Mouse (Mus musculus): ENCODE results near the gene Slc25a10. TPM values are rescaled to one million over a fixed set of nuclear protein-coding genes. Genes with fewer than 3 reads are reported as not detected.

Gene Slc25a10
- 27.5 and 43.7 TPM in 2 replicates for polyA plus RNA-seq (2012; ENCODE audit: low replicate concordance)

GRCm38 (mm10) chr11:120491317-120492023 lies at the start of gene Slc25a10:
Slc25a10 (plus strand) TSS chr11:120491840.

DNA sequence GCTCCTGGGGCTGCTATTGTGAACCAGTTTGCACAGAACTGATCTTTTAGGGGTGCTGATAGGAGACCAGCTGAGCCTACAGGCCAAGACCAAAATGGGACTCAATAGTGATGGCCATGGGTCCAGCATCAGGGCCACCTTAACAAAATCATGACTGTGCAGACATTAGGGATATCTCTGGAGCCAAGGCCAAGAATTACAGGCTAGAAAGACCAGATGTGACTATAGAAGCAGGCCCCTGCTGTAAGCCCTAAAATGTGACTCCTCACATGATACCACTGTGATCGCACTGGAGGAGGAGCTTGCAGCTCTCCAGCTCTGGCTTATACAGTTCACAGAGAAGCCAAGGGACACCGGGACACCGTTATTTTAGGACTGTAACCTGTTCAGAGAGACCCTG lies 49.3 kb upstream of the Slc25a10 start, which contains the start of gene Tspan10:
Tspan10 (plus strand) TSS at position 301 of the 400 bp plus-strand sequence.

GRCm38 (mm10) chr11:120453306-120453705 lies 38.3 kb upstream of the Slc25a10 start, which contains the start of gene Pde6g:
Pde6g (minus strand) TSS chr11:120453500.

DNA sequence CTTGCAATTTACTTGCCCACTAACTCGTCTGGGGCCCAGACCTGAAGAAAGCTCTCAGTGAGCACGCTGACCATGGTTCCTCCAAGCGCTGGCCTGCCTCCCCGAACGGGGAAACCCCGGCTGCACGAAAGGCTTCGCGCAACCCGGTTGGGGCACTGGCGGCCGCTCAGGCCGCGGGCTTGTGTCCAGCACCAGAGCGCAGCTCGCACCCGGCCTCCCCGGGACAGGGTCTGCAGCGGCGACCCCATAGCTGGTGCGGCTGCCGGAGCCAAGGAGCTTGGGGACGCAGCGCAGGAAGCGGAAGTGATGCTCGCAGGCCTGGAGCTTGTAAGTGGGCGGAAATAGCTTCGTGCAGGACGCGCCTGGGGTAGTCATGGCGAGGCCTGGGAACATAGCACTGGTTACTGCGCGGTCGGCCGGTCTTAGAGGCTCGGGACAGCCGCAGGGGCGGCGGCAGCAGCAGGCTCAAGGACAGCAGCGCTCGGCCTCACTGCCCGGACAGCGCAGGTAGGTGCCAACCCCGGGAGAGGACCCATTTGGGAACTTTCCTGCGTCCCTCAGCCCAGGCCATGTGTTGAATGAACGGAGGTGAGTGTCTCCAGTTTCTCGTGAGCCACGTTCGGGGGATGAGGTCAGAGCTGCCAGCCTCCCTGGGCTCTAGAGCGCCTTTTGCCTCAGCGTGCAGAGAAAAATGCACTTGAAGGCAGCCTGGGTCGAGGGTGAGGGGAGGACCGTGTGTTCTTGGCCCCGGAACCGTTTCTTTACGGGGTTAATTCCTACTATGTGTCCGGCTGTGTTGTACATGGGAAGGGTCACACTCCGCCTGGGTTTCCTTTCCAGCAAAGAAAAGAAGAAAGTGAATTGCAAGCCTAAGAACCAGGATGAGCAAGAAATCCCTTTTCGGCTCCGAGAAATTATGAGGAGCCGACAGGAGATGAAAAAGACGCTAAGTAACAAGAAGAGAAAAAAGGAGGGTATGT lies 33.6 kb upstream of the Slc25a10 start, which contains the start of the genes Oxld1 and Ccdc137:
Oxld1 (minus strand) TSS at position 297 of the 980 bp plus-strand sequence.
Ccdc137 (plus strand) TSS at position 344 of the 980 bp plus-strand sequence.

DNA sequence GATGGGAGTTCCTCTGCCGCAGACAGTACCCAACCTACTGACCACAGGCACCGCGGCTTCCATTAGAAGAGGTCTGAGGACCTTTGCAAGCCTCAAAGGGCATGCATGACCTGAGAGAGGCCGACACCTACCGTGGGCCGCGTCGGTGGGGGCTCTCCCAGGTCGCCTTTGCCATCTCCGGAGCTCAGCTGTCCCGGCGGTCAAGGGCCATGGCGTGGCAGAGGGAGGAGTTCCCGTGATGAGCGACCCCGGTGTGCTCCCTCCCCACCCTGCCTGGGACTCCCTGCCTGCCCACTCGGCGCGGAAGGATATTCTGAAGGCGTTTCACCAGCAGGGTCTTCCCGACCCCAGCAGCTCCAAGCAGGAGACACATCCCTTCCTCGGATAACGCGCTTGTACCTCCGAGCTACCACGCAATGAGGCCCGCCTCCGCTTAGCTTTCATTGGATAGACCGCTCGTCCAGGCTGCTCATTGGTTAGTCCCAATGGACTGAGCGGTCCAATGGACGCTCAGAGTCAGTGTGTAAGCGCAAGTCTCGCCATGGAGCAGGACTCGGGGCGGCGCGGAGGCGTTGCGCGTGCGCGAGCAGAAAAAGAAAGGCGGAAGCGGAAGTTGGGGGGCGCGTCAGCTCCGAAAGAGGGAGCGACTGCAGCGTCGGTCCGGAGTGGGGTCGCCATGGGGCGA lies 24.4 kb upstream of the Slc25a10 start, which contains the start of gene Arl16:
Arl16 (minus strand) TSS at position 557 of the 685 bp plus-strand sequence.

GRCm38 (mm10) chr11:120484265-120484981 lies 7.2 kb upstream of the Slc25a10 start, which contains the start of gene Mrpl12:
Mrpl12 (plus strand) TSS chr11:120484613.

GRCm38 (mm10) chr11:120530085-120530964 lies 38.7 kb downstream of the Slc25a10 start, which contains the start of gene Gcgr:
Gcgr (plus strand) TSS chr11:120530699.

Other genes starting within 250 kb of the Slc25a10 start
- 867 and 988 TPM in 2 replicates for gene Actg1, start 143.3 kb upstream of the Slc25a10 start, polyA plus RNA-seq (2012; ENCODE audit: low replicate concordance)
- gene Fscn2, start 130.3 kb upstream of the Slc25a10 start, polyA plus RNA-seq (2012; ENCODE audit: low replicate concordance): 0.08 TPM in 1 of 2 replicates, not detected in the other
- 21.3 and 34.2 TPM in 2 replicates for gene Faap100, start 113.1 kb upstream of the Slc25a10 start, polyA plus RNA-seq (2012; ENCODE audit: low replicate concordance)
- 61.4 and 65.9 TPM in 2 replicates for gene Nploc4, start 54.1 kb upstream of the Slc25a10 start, polyA plus RNA-seq (2012; ENCODE audit: low replicate concordance)
- gene Tspan10, start 49.2 kb upstream of the Slc25a10 start, polyA plus RNA-seq (2012; ENCODE audit: low replicate concordance): 0.07 TPM in 1 of 2 replicates, not detected in the other
- 0.13 and 0.58 TPM in 2 replicates for gene Pde6g, start 38.3 kb upstream of the Slc25a10 start, polyA plus RNA-seq (2012; ENCODE audit: low replicate concordance)
- 10.5 and 12.8 TPM in 2 replicates for gene Oxld1, start 33.8 kb upstream of the Slc25a10 start, polyA plus RNA-seq (2012; ENCODE audit: low replicate concordance)
- 20.5 and 30.8 TPM in 2 replicates for gene Ccdc137, start 33.7 kb upstream of the Slc25a10 start, polyA plus RNA-seq (2012; ENCODE audit: low replicate concordance)
- gene Arl16, start 24.2 kb upstream of the Slc25a10 start, polyA plus RNA-seq (2012; ENCODE audit: low replicate concordance): 27.3 and 31.8 TPM in 2 replicates
- gene Mrpl12, start 7.2 kb upstream of the Slc25a10 start, polyA plus RNA-seq (2012; ENCODE audit: low replicate concordance): 130 and 185 TPM in 2 replicates
- not detected in 2 replicates for gene Gcgr, start 38.9 kb downstream of the Slc25a10 start, polyA plus RNA-seq (2012; ENCODE audit: low replicate concordance)
- gene Mcrip1, start 57.9 kb downstream of the Slc25a10 start, polyA plus RNA-seq (2012; ENCODE audit: low replicate concordance): 130 and 145 TPM in 2 replicates
- gene Ppp1r27, start 59.3 kb downstream of the Slc25a10 start, polyA plus RNA-seq (2012; ENCODE audit: low replicate concordance): not detected in 2 replicates
- gene P4hb, start 81.4 kb downstream of the Slc25a10 start, polyA plus RNA-seq (2012; ENCODE audit: low replicate concordance): 322 and 696 TPM in 2 replicates
- 989 and 1,139 TPM in 2 replicates for gene Arhgdia, start 89.8 kb downstream of the Slc25a10 start, polyA plus RNA-seq (2012; ENCODE audit: low replicate concordance)
- 123 and 133 TPM in 2 replicates for gene Alyref, start 106.5 kb downstream of the Slc25a10 start, polyA plus RNA-seq (2012; ENCODE audit: low replicate concordance)
- 30.2 and 93.3 TPM in 2 replicates for gene Anapc11, start 106.6 kb downstream of the Slc25a10 start, polyA plus RNA-seq (2012; ENCODE audit: low replicate concordance)
- 3.7 and 6.2 TPM in 2 replicates for gene Npb, start 116.6 kb downstream of the Slc25a10 start, polyA plus RNA-seq (2012; ENCODE audit: low replicate concordance)
- 62.9 and 99.6 TPM in 2 replicates for gene Pcyt2, start 126.1 kb downstream of the Slc25a10 start, polyA plus RNA-seq (2012; ENCODE audit: low replicate concordance)
- gene Sirt7, start 133.4 kb downstream of the Slc25a10 start, polyA plus RNA-seq (2012; ENCODE audit: low replicate concordance): 225 and 508 TPM in 2 replicates
- 42.4 and 46.3 TPM in 2 replicates for gene Mafg, start 141.8 kb downstream of the Slc25a10 start, polyA plus RNA-seq (2012; ENCODE audit: low replicate concordance)
- 1.2 and 1.3 TPM in 2 replicates for gene Pycr1, start 151.9 kb downstream of the Slc25a10 start, polyA plus RNA-seq (2012; ENCODE audit: low replicate concordance)
- gene Myadml2, start 156.3 kb downstream of the Slc25a10 start, polyA plus RNA-seq (2012; ENCODE audit: low replicate concordance): 0.42 and 1.4 TPM in 2 replicates
- not detected in 2 replicates for gene Notum, start 169.3 kb downstream of the Slc25a10 start, polyA plus RNA-seq (2012; ENCODE audit: low replicate concordance)
- gene Aspscr1, start 181.1 kb downstream of the Slc25a10 start, polyA plus RNA-seq (2012; ENCODE audit: low replicate concordance): 214 and 360 TPM in 2 replicates
- gene Cenpx, start 221.9 kb downstream of the Slc25a10 start, polyA plus RNA-seq (2012; ENCODE audit: low replicate concordance): 30.9 and 103 TPM in 2 replicates
- gene Lrrc45, start 222.1 kb downstream of the Slc25a10 start, polyA plus RNA-seq (2012; ENCODE audit: low replicate concordance): 32.9 and 53.7 TPM in 2 replicates
- gene Rac3, start 229.6 kb downstream of the Slc25a10 start, polyA plus RNA-seq (2012; ENCODE audit: low replicate concordance): 5.3 and 8.2 TPM in 2 replicates
- 20.4 and 47.0 TPM in 2 replicates for gene Dcxr, start 235.4 kb downstream of the Slc25a10 start, polyA plus RNA-seq (2012; ENCODE audit: low replicate concordance)
- 7.5 and 8.2 TPM in 2 replicates for gene Cbr2, start 240.3 kb downstream of the Slc25a10 start, polyA plus RNA-seq (2012; ENCODE audit: low replicate concordance)

Measured in hematopoietic multipotent progenitor cell, adult 10-12 weeks (in vitro differentiated cells).